8 mouse cellular contexts compared by ENCODE assay signal in genomic region chr15:36987211-36987877, GRCm38 (mm10). TPM values are rescaled to one million over a fixed set of nuclear protein-coding genes. Genes with fewer than 3 reads are reported as not detected.
DNase-seq lines count a peak whose midpoint lies in the region; ATAC-seq and TF ChIP-seq lines count a peak whose summit lies in the region.

No protein-coding gene starts in this region.

- H3K4me1 ChIP-seq in stomach, postnatal 0 days (replicated peaks; ENCODE audit: control insufficient read depth, insufficient read depth), result no peaks in the 10 kb centered on the region

- peak overlapping the region; percentile 44 for H3K4me3 ChIP-seq in gastrocnemius, adult 2 months
- H3K4me3 ChIP-seq in stomach, postnatal 0 days (ENCODE audit: low read depth, low read length), result no peak overlapping the region

- H3K27ac ChIP-seq in gastrocnemius, adult 2 months, result peak overlapping the region; percentile 87
- 0 out of 2 replicates have a peak overlapping the region, but pooled peaks have one; percentile 18 for H3K27ac ChIP-seq in stomach, postnatal 0 days (replicated peaks)

- intact Hi-C loops in gastrocnemius, adult 2 months (cut with DNase I), result loop anchor here (1.0 kb wide), 1 partner anchor 10 kb away; no protein-coding TSS in a partner anchor

- H3K9me3 ChIP-seq in stomach, postnatal 0 days (ENCODE audit: control insufficient read depth, low read length), result no peaks in the 10 kb centered on the region

- peak; percentile 48 for DNase-seq in gastrocnemius, adult 2 months
- no peak for DNase-seq in gastrocnemius, postnatal 10 days
- peak; percentile 52 to 56 for DNase-seq in right cerebral cortex, adult 2 months (ENCODE audit: low spot score in 2 of 2)
- no peak for DNase-seq in right cerebral cortex, postnatal 4 days
- DNase-seq in left cerebral cortex, adult 9 months (ENCODE audit: low spot score in 2 of 2), result peak; percentile 62 to 74
- DNase-seq in stomach, postnatal 0 days (ENCODE audit: low spot score), result no peak
- DNase-seq in thymus, postnatal 25 days, result no peak
- DNase-seq in layer of hippocampus, adult 8-10 months (ENCODE audit: low spot score in 2 of 2), result no peak

- no peak for TF ChIP-seq CTCF in gastrocnemius, adult 2 months (IDR thresholded peaks at IDR 0.05)
- no peak for TF ChIP-seq CTCF in stomach, postnatal 0 days (IDR thresholded peaks at IDR 0.05; ENCODE audit: low read depth)

- no peaks in the 10 kb centered on the region for H3K36me3 ChIP-seq in stomach, postnatal 0 days (ENCODE audit: control insufficient read depth, insufficient read depth, low read length)

- no peak for ATAC-seq in stomach, postnatal 0 days (ENCODE audit: low FRiP score, low TSS enrichment)

- no peak overlapping the region for H3K9ac ChIP-seq in stomach, postnatal 0 days (ENCODE audit: low read length)

- no peak overlapping the region for H3K4me2 ChIP-seq in stomach, postnatal 0 days (replicated peaks; ENCODE audit: low read depth)

- no peaks in the 10 kb centered on the region for H3K27me3 ChIP-seq in stomach, postnatal 0 days (ENCODE audit: control insufficient read depth, insufficient read depth, low read length)

- WGBS in stomach, postnatal 0 days, result 66% methylated on average over 6 of the region's 6 CpGs

- no peak for TF ChIP-seq EP300 in stomach, postnatal 0 days (optimal IDR thresholded peaks at IDR 0.05)

RNA-seq across cellular contexts. Expression of gene Zfp706, which starts 20.2 kb away (rescaled TPM):
- total RNA-seq in gastrocnemius, adult 2 months (2021), result 100 to 1,000 TPM; 109 to 129 TPM
- total RNA-seq in gastrocnemius, postnatal 10 days (2021), result 100 to 1,000 TPM; 167 to 183 TPM
- polyA plus RNA-seq in stomach, postnatal 0 days (2015; fragmentation: Nextera tagmentation; extraction: Ambion mirVana), result 868 and 874 TPM in 2 replicates
- 100 to 1,000 TPM; 229 to 299 (median 248) TPM for total RNA-seq in layer of hippocampus, adult 8-10 months (2022)

Comparison
In these comparisons a context has a peak if more than half of its experiments do, and no peak if none do; other contexts are left out.
1. DNase-seq: peak in gastrocnemius, adult 2 months (single experiment), right cerebral cortex, adult 2 months (2 of 2) and left cerebral cortex, adult 9 months (2 of 2); none in gastrocnemius, postnatal 10 days (single experiment), right cerebral cortex, postnatal 4 days (single experiment), stomach, postnatal 0 days (single experiment), thymus, postnatal 25 days (single experiment) and layer of hippocampus, adult 8-10 months (0 of 2).